Mouse (Mus musculus) forebrain, embryonic 11.5 days (tissue): ENCODE measurements around the gene Stk24. TPM values are rescaled to one million over a fixed set of nuclear protein-coding genes. Genes with fewer than 3 reads are reported as not detected.

ENCODE experiments used
- ATAC-seq: fragments of 200-750 bp; cut with Nextera tagmentation; replicated peaks from 2 replicates; pipeline ENCODE4 v1.8.0; 2017; ENCODE audit warnings: moderate TSS enrichment; ENCODE audit not compliant: low FRiP score
- DNase-seq: peaks from one replicate; pipeline ENCODE4 v3.0.0-alpha.2; 2017; ENCODE audit warnings: low spot score
- H3K27ac ChIP-seq: fragments of 300-500 bp; sonication (generic); 2 replicates; pipeline ENCODE4 v1.5.1; 2014; ENCODE audit warnings: low read depth, low read length
- H3K27me3 ChIP-seq: fragments of 300-500 bp; sonication (generic); 2 replicates; pipeline ENCODE4 v1.6.1; 2014; ENCODE audit warnings: mild to moderate bottlenecking, low read length, mixed read lengths; ENCODE audit not compliant: control insufficient read depth, insufficient read depth
- H3K36me3 ChIP-seq: fragments of 300-500 bp; sonication (generic); 2 replicates; pipeline ENCODE4 v1.6.1; 2014; ENCODE audit warnings: mild to moderate bottlenecking, low read length, moderate library complexity, mixed read lengths; ENCODE audit not compliant: control insufficient read depth, insufficient read depth
- H3K4me1 ChIP-seq: fragments of 300-500 bp; sonication (generic); replicated peaks from 2 replicates; pipeline ENCODE4 v1.6.1; 2014; ENCODE audit warnings: low read length, mixed read lengths; ENCODE audit not compliant: control insufficient read depth, insufficient read depth
- H3K4me2 ChIP-seq: fragments of 300-500 bp; sonication (generic); 2 replicates; pipeline ENCODE4 v1.6.1; 2014; ENCODE audit warnings: low read depth, mild to moderate bottlenecking, low read length, moderate library complexity, mixed read lengths; ENCODE audit not compliant: severe bottlenecking
- H3K4me3 ChIP-seq: fragments of 300-500 bp; sonication (generic); 2 replicates; pipeline ENCODE4 v1.5.1; 2014; ENCODE audit warnings: low read depth, low read length
- H3K9ac ChIP-seq: fragments of 300-500 bp; sonication (generic); 2 replicates; pipeline ENCODE4 v1.6.1; 2014; ENCODE audit warnings: low read length
- H3K9me3 ChIP-seq: fragments of 300-500 bp; sonication (generic); 2 replicates; pipeline ENCODE4 v1.6.1; 2016; ENCODE audit warnings: low read length, mixed read lengths; ENCODE audit not compliant: control insufficient read depth
- WGBS: fragments of 180-500 bp; shearing (Covaris S2); extraction: QIAGEN DNeasy Blood & Tissue Kit; methylation state at CpG from one replicate; pipeline ENCODE4 v1.1.7; 2014; 5-methylcytosine and 5-hydroxymethylcytosine counted together
- polyA plus RNA-seq: library from polyadenylated mRNA; unstranded; fragments of >200 nt; fragmentation: Nextera tagmentation; extraction: Ambion mirVana; gene quantifications from 2 replicates; pipeline ENCODE4 v1.2.1, GENCODE M21; 2014

Gene Stk24
- polyA plus RNA-seq, 1 experiment from 2014 or later = 51.1 TPM

DNA sequence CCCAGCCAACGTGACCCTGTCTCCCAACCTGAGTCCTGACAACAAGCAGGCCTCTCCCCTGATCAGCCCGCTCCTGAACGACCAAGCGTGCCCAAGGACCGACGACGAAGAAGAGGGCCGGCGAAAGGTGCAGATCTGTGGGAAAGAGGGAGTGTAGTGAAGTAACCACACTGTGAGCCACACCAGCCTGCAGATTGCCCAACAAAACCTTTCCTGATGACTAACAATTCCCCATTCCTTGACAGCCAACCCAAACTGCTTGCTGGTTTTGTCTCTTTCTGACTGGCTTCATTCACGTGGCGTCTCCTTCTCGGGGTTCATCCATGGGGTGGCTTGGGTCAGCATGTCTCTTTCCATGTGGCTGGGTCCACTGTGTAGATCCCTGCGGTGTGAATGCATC lies 124.3 kb downstream of the Stk24 start:
- 95% methylated on average over 13 of the region's 13 CpGs for WGBS
- Histone ChIP-seq H3K9ac (no peak overlapping the region), H3K9me3 (no peaks in the 10 kb centered on the region), H3K4me2 (no peak overlapping the region), H3K27ac (no peak overlapping the region), H3K4me1 (no peaks in the 10 kb centered on the region), H3K4me3 (no peak overlapping the region), H3K27me3 (no peaks in the 10 kb centered on the region), H3K36me3 (no peaks in the 10 kb centered on the region)
- no peak for DNase-seq
- ATAC-seq = no peak

DNA sequence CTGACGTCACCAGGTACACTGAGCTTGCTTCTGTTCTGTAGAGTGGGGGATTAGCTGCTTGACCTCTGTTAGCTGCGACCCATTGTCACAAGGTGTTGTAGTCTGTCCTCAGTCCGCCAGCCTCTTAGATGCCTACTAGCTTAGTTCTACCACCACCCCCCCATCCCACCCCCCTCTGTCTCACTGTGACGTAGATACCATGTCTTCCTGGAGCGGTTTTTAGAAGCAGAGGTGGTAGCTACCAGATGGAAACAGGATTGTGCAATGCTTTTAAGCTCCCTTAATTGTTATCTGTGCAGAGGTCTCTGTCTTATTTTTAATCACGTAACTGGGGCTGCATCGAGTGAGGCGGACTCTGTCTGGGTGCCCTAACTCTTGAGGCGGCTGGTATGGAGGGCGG lies 124.9 kb downstream of the Stk24 start:
- no peaks in the 10 kb centered on the region for H3K4me1 ChIP-seq
- no peak overlapping the region for H3K4me3 ChIP-seq
- no peaks in the 10 kb centered on the region for H3K9me3 ChIP-seq
- no peak overlapping the region for H3K4me2 ChIP-seq
- no peaks in the 10 kb centered on the region for H3K36me3 ChIP-seq
- ATAC-seq (no peak), DNase-seq (no peak)
- no peak overlapping the region for H3K27ac ChIP-seq
- no peak overlapping the region for H3K9ac ChIP-seq
- no peaks in the 10 kb centered on the region for H3K27me3 ChIP-seq
- 90% methylated on average over 10 of the region's 10 CpGs for WGBS

DNA sequence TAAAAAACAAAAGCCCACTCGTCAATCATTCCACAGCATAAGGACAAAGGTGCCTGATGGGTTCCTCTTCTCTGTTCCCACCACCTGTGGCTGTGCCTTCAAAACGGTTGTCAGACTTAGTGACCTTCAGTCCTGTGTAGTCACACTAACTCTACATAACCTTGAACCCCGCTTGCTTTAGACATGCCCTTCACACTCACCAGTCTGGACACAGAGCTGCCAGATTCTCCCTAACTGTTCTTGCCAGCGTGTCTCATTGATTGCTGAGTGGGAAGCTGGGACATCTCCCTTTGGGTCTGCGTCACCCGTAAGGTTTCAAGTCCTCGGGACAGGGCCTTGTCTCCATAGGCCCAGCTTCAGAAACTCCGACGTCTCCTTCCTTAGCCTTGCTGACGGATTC lies 127.3 kb downstream of the Stk24 start:
- H3K36me3 ChIP-seq = no peaks in the 10 kb centered on the region
- no peak overlapping the region for H3K4me3 ChIP-seq
- no peak overlapping the region for H3K27ac ChIP-seq
- no peak for ATAC-seq
- H3K9me3 ChIP-seq = no peaks in the 10 kb centered on the region
- H3K27me3 ChIP-seq = no peaks in the 10 kb centered on the region
- H3K4me2 ChIP-seq = no peak overlapping the region
- 91% methylated on average over 10 of the region's 10 CpGs for WGBS
- H3K4me1 ChIP-seq = 0 out of 2 replicates have a peak, but pooled peaks cover 2% of the 10 kb centered on the region
- DNase-seq = no peak
- H3K9ac ChIP-seq = no peak overlapping the region

DNA sequence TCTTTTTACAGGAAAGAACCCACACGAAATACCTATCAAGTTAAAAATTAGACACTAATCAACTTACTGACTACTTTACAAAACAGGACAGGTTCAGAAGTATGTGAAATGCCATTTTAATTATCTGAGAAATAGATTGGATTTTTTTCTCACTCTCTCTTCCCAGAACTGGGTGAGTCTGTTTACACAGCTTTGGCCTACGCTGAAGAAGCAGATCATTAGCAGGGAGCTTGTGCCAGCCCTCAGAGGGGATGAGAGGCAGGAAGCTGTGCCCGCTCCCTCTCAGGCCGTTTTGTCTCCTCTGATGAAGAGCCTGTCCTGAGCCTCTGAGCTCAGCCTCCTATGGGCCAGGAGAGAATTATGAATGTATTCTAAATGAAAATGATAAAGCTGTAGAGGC lies 128.1 kb downstream of the Stk24 start:
- Histone ChIP-seq H3K9me3 (no peaks in the 10 kb centered on the region), H3K9ac (no peak overlapping the region), H3K27ac (no peak overlapping the region), H3K4me2 (no peak overlapping the region), H3K4me3 (no peak overlapping the region), H3K36me3 (no peaks in the 10 kb centered on the region), H3K27me3 (no peaks in the 10 kb centered on the region), H3K4me1 (0 out of 2 replicates have a peak, but pooled peaks cover 2% of the 10 kb centered on the region)
- WGBS = 77% methylated on average over 4 of the region's 4 CpGs
- ATAC-seq (no peak), DNase-seq (no peak)

DNA sequence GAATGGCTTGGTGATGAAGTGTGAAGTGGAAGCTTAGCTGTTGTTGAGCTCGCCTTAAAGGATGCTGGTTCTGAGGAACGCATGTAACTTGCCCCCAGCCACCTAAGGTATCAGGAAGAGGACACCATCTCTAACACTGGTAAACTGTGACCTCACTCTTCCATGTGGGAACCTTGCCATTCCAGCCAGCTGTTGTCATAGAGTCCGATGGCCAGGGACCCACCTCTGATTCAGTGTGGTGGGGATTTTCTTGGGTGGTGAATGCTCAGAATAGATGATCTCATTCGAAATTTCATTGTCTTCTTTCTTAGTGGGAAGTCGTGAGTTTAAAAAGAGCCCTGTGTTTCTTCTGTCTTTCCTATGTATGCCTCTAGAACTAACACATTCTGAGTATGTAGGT lies 128.7 kb downstream of the Stk24 start:
- H3K4me1 ChIP-seq = 0 out of 2 replicates have a peak, but pooled peaks cover 2% of the 10 kb centered on the region
- H3K36me3 ChIP-seq = no peaks in the 10 kb centered on the region
- H3K4me2 ChIP-seq = no peak overlapping the region
- no peak overlapping the region for H3K27ac ChIP-seq
- H3K9ac ChIP-seq = no peak overlapping the region
- ATAC-seq (no peak), DNase-seq (no peak)
- no peak overlapping the region for H3K4me3 ChIP-seq
- H3K9me3 ChIP-seq = no peaks in the 10 kb centered on the region
- no peaks in the 10 kb centered on the region for H3K27me3 ChIP-seq
- WGBS = 80% methylated on average over 5 of the region's 5 CpGs

- Histone ChIP-seq H3K27ac (no peak overlapping the region), H3K4me1 (0 out of 2 replicates have a peak, but pooled peaks cover 2% of the 10 kb centered on the region), H3K36me3 (no peaks in the 10 kb centered on the region; the same call in 1 of the 2 replicates), H3K27me3 (no peaks in the 10 kb centered on the region), H3K4me3 (no peak overlapping the region), H3K4me2 (no peak overlapping the region), H3K9me3 (no peaks in the 10 kb centered on the region), H3K9ac (no peak overlapping the region)
- ATAC-seq (no peak), DNase-seq (no peak)
- 90% methylated on average over 5 of the region's 5 CpGs for WGBS
Measured at GRCm38 (mm10) chr14:121248346-121248745, 131.5 kb downstream of the Stk24 start.

DNA sequence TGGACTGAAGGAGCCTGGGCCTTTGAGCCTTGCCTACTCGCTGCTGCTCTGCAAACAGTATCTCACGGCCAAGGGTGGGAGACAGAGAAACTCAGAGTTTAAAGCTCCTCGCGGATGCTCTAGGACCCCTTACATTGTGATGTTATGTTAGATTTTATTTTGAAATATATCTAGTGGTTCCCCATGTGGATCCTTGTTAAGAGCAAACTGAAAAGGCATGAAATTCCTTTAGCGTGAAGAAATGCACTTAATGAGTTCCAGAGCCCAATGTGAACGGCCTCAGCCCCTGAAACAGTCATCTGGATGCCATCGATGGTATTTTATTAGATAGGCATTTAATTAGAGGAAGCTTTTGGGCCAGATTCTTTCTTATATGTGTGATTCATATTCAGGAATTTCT lies 132.5 kb downstream of the Stk24 start:
- Histone ChIP-seq H3K36me3 (no peaks in the 10 kb centered on the region; the same call in 1 of the 2 replicates), H3K27ac (no peak overlapping the region), H3K4me2 (no peak overlapping the region), H3K27me3 (no peaks in the 10 kb centered on the region), H3K4me3 (no peak overlapping the region), H3K4me1 (0 out of 2 replicates have a peak, but pooled peaks cover 2% of the 10 kb centered on the region), H3K9me3 (no peaks in the 10 kb centered on the region), H3K9ac (no peak overlapping the region)
- 67% methylated on average over 7 of the region's 7 CpGs for WGBS
- ATAC-seq (no peak), DNase-seq (no peak)

GRCm38 (mm10) chr14:121246048-121246731 lies 133.6 kb downstream of the Stk24 start:
- H3K27me3 ChIP-seq = no peaks in the 10 kb centered on the region
- H3K36me3 ChIP-seq = no peaks in the 10 kb centered on the region; the same call in 1 of the 2 replicates
- H3K4me2 ChIP-seq = no peak overlapping the region
- WGBS = 82% methylated on average over 14 of the region's 14 CpGs
- no peak overlapping the region for H3K27ac ChIP-seq
- ATAC-seq (no peak), DNase-seq (no peak)
- no peaks in the 10 kb centered on the region for H3K9me3 ChIP-seq
- H3K4me3 ChIP-seq = no peak overlapping the region
- H3K9ac ChIP-seq = no peak overlapping the region
- H3K4me1 ChIP-seq = 0 out of 2 replicates have a peak, but pooled peaks cover 2% of the 10 kb centered on the region

GRCm38 (mm10) chr14:121244104-121244503 lies 135.7 kb downstream of the Stk24 start:
- no peak overlapping the region for H3K4me2 ChIP-seq
- no peak overlapping the region for H3K27ac ChIP-seq
- no peaks in the 10 kb centered on the region; the same call in 1 of the 2 replicates for H3K36me3 ChIP-seq
- 96% methylated on average over 15 of the region's 15 CpGs for WGBS
- no peak overlapping the region for H3K4me3 ChIP-seq
- ATAC-seq = no peak
- no peak for DNase-seq
- 0 out of 2 replicates have a peak, but pooled peaks cover 2% of the 10 kb centered on the region for H3K4me1 ChIP-seq
- no peaks in the 10 kb centered on the region for H3K9me3 ChIP-seq
- no peaks in the 10 kb centered on the region for H3K27me3 ChIP-seq
- H3K9ac ChIP-seq = no peak overlapping the region
